Mouse (Mus musculus) layer of hippocampus, postnatal 10 days (tissue): Measurements from ENCODE around the gene Golga3. TPM values are rescaled to one million over a fixed set of nuclear protein-coding genes. Genes with fewer than 3 reads are reported as not detected.

Source experiments
- DNase-seq, 2 experiments: peaks; one replicate each; pipeline ENCODE4 v3.0.0; 2021; ENCODE audit warnings: low spot score in 2 of 2
- total RNA-seq, 2 experiments: library from RNA; stranded (reverse); gene quantifications; 2 replicates each; pipeline ENCODE4 v1.2.3; 2021

The Golga3 gene
- total RNA-seq, 2 experiments from 2014 or later: 43.7 to 47.6 TPM

DNA sequence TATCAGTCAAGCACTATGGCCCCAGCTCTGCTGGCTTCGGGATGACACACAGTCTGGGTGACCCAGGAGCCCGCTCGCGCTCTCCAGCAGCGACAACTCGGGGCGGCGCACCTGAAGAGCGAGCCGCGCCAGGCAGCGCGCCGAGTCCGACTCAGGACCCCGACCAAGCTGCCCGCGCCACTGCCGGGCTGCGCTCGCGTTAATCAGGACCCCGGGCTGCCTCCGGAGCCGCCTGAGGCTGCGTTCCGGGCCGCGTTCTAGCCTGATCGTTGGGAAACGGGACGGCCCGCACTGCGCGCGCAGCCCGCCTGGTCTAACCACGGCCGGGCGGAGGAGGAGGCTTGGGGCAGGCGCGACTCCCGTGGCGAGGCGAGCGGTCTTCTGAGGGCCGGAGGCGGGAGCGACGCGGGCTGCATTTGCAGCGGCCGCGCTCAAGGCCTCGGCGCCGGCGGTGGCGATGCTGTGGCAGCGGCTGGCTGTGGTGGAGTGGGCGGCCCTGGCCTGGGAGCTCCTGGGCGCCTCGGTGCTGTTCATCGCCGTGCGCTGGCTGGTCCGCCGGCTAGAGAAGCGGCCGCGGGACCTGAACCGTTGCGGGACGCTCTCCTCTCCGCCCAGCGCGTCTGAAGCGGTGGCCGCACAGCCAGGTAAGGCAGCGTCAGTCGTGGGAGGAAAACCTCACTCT is 54.4 kb downstream of the Golga3 start, which contains the start of gene Ankle2:
TSS of gene Ankle2 (plus strand) at position 225 of the 682 bp plus-strand sequence.
- peak; percentile 90 to 95 for DNase-seq

DNA sequence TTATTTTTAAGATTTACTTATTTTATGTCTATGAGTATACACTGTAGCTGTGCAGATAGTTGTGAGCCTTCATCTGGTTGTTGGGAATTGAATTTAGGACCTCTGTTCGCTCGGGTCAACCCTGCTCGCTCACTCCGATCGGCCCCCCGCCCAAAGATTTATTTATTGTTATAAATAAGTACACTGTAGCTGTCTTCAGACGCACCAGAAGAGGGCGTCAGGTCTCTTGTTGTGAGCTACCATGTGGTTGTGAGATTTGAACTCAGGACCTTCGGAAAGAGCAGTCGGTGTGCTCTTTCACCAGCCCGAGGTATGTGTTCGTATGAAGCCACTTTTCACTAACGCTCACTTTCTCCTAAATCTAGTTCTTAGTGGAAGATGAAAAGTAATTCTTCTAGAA is 55.1 kb downstream of the Golga3 start:
- no peak for DNase-seq

DNA sequence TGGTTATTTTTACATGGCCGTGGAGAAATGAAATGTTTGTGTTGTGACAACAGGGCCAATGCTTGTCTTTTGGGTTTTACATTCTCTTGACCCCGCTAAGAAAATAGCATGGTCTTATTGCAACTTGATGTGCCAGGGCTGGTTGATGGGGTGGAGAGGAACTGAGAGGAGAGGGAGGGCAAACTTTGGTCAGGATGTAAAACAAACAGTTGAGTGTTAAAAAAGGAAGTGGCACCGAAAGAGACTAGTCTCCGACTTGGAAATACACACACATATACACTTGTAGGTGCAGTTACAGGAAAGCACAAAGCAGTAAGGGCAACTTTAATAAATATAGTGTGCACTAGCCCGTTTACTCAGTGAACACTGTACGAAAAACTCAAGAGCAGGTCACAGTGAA is 55.8 kb downstream of the Golga3 start:
- no peak for DNase-seq

DNA sequence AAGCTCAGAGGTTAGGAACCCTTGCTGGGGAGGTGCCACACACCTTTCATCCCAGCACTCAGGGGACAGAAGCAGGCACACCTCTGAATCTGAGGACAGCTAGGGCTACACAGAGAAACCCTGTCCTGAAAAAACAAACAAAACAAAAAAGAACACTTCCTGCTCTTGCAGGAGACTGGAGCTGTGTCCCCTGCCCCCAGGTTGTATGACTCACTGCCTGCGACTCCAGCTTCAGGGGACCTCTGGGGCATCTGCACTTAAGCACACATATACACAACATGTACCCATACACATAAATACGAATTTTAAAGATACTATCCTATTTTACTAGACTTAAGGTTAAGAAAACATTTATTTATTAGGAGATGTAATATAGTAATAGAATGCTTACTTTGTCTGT is 67.6 kb downstream of the Golga3 start:
- DNase-seq: no peak

DNA sequence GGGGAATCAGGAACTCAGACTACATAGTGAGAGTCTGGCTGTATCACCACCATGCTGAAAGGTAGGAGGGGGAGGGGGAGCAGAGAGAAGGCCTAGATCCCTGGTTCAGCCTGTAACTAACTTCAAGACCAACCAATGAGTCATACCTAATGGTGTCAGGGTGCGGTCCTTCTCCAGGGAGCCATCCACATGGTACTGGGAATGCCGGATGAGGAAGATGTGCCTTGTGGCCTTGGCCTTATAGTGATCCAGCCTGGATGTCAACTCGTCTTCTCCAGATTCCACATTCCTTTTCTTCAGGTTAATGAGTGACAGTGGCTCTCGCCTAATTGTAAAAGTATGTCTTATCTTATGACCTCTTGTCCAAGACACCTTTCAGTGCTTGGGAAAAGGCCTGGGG is 90.4 kb downstream of the Golga3 start:
- DNase-seq: no peak

DNA sequence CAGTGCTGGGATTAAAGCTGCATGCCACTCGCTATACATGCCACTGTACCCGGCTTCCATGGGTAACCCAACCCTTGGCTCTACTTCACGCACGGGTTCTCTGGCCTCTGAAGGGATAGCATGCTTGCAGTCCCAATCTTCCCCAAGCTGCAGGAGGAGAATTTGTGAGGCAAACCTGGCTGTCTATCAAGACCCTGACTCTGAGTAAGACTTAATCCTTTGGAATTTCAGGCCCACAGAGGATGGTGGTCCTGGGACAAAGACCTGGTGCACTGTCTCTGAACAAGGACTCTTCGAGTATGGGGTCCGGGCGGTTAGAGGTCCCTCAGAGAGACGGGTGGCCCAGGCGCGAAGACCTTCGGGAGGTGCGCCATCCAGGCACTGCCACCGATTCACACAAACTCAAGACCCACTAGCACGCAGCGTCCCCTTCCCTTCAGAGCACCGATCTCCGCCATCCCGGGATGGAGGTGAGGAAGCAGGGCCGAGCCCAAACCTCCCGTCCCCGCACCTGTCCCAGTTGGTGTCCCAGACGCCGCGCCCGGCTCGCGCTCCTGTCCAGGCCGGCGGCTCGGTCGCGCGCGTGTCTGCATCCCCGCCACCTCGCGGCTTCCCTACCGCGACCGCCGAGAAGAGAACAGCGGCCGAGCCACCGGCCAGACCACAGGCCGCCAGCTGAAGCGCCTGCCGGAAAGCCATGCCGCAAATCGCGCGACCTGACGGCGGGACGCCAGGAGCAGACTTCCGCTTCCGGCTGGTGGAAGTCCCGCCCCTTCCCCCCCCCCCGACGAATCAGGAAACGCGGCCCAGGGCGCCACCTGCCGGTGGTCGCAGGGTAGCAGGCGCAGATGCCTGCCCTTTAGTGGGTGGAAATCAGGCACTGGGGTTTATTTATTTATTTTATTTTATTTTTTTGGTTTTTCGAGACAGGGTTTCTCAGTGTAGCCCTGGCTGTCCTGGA is 92.9 kb downstream of the Golga3 start, which contains the start of gene Pgam5:
TSS of gene Pgam5 (minus strand) at position 773 of the 961 bp plus-strand sequence.
- peak; percentile 93 to 94 for DNase-seq

DNA sequence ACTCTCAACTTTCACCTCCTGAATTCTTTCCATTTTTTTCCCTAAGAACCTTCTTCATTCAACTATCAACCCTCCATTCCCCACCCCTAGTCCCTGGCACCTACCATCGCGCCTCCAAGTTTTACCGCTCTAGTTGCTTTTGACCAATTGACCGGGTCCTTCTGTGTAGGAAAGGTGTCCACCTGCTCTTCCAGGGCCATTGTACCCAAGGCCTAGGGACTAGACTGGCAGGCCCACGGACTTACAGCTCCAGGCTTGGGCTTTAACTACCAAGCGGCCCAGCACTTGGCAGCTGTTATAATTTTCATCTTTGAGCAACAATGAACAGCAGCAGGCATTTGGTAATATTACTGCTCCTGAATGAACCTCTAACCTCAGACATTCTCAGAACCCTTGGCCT is 93.7 kb downstream of the Golga3 start:
- no peak for DNase-seq

DNA sequence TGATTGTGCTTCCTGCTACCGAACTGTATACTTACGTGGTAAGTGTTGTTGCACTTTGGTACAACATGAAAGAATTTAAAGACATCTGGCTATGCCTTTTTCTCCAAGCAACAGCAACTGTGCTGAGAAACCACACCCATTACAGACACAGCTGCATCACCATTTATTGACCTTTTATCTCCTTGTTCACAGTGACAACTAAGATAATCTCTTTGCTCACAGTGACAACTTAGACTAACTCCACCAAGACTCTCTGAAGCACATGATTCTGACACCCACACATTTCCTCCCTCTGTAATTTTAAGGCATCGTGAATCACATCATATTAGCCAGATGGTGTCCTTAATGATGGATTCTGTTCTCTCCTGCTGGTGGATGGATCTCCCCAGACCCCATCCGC is 97.6 kb downstream of the Golga3 start:
- no peak for DNase-seq

DNA sequence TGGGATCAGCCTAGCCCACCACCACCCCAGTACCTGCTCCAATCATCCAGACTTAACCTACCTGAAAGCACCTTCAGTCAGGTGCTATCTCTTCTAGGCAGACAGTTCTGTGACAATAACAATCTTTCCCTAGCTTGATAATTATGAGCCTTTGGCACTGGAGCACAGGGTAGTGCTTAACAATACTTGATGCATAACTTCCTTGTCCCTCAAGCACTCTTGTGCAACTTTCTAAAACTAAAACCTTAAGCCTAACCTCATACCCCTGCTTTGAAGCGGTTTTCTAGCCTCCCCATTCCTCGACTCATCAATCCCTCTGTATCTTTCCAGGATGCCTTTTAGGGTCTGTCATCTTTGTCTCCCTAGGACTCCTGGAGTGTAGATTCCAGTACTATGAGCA is 98.3 kb downstream of the Golga3 start:
- no peak for DNase-seq

Other genes with a start within 250 kb of the Golga3 start
- gene Zfp932, start 180.2 kb upstream of the Golga3 start, total RNA-seq: 10 to 100 TPM; 52.4 to 62.0 TPM
- gene Gm17655, start 104.2 kb upstream of the Golga3 start, total RNA-seq: 10 to 100 TPM in 1 of 2 experiments, 1 to 10 TPM in 1; 8.9 to 10.3 TPM
- under 1 TPM; 0.73 to 0.89 TPM for gene Gm35315, start 82.3 kb upstream of the Golga3 start, total RNA-seq
- 1 to 10 TPM; 3.3 to 4.6 TPM for gene Plcxd1, start 76.7 kb upstream of the Golga3 start, total RNA-seq
- gene Gtpbp6, start 68.5 kb upstream of the Golga3 start, total RNA-seq: 10 to 100 TPM; 83.7 to 98.9 TPM
- gene Zfp605, start 66.6 kb upstream of the Golga3 start, total RNA-seq: 10 to 100 TPM; 16.1 to 16.8 TPM
- gene Chfr, start 40.9 kb upstream of the Golga3 start, total RNA-seq: 10 to 100 TPM; 74.0 to 76.0 TPM
- gene Ankle2, start 54.3 kb downstream of the Golga3 start, total RNA-seq: 10 to 100 TPM; 32.0 to 40.6 TPM
- 10 to 100 TPM; 66.2 to 73.7 TPM for gene Pgam5, start 93.2 kb downstream of the Golga3 start, total RNA-seq
- 1 to 10 TPM; 8.5 to 9.5 TPM for gene Pxmp2, start 109.5 kb downstream of the Golga3 start, total RNA-seq
- 1 to 10 TPM; 4.8 to 7.6 TPM for gene Pole, start 109.6 kb downstream of the Golga3 start, total RNA-seq
- 1 to 10 TPM; 2.4 to 2.9 TPM for gene P2rx2, start 166.5 kb downstream of the Golga3 start, total RNA-seq
- not detected for gene Lrcol1, start 168.0 kb downstream of the Golga3 start, total RNA-seq